Mouse (Mus musculus) cerebellum, adult 8-10 months (tissue): ENCODE data around the gene Gm12248.
"Not testable (repeated sequence)": the region's sequence is repeated elsewhere in the genome, so short reads cannot be mapped to it uniquely, and the experiment has no call there.

Source experiments
- DNase-seq: peaks from one replicate; pipeline ENCODE4 v3.0.0; 2022

The Gm12248 gene

DNA sequence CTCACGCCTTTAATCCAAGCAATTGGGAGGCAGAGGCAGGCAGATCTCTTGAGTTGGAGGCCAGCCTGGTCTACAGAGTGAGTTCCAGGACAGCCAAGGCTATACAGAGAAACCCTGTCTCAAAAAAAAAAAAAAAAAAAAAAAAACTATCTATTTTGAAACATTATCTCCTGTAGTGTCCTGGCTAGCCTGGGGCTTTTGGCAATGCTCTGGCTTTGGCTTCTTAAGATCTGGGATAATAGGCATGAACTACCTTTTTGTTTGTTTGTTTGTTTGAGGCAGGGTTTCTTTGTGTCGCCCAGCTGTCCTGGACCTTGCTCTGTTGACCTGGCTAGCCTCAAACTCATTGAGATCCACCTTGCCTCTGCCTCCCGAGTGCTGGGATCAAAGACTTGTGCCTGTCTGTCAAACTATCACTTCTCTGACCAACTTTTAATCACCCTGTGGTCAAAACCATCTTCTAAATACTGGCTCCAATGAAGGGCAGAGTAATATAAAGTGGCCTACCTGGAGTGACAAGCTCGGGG is 8.3 kb upstream of the Gm12248 start:
- no peak for DNase-seq

DNA sequence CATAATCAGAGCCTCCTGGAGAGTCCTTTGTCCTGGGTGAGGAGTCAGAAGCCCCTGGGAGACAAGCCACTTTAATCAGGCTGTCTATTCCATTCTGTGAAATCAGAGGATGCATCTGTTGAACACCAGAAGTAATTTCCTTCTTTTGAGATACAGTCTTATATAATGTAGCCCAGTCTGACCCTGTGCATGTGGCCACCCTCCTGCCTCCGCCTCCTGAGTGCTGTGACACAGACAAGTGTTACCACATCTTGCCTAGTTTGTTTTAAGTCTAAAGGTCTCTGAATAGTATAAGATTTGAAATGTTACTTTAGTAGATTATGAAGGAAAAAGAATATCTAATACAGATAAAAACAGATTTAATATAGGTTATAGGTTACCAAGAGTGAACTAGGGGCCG is 7.1 kb upstream of the Gm12248 start:
- DNase-seq = no peak

DNA sequence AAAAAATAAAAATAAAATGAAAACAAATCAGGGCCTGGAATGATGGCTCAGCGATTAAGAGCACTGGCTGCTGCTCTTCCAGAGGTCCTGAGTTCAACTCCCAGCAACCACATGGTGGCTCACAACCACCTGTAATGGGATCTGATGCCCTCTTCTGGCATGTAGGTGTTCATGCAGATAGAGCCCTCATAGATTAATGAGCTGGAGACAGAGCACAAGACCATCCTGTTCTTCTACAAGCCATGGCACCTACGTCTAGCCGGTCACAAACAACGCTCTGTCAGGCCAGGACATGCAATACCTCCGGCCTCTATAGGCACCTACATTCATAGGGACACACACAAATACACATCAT is 5.4 kb upstream of the Gm12248 start:
- not testable (repeated sequence) for DNase-seq

DNA sequence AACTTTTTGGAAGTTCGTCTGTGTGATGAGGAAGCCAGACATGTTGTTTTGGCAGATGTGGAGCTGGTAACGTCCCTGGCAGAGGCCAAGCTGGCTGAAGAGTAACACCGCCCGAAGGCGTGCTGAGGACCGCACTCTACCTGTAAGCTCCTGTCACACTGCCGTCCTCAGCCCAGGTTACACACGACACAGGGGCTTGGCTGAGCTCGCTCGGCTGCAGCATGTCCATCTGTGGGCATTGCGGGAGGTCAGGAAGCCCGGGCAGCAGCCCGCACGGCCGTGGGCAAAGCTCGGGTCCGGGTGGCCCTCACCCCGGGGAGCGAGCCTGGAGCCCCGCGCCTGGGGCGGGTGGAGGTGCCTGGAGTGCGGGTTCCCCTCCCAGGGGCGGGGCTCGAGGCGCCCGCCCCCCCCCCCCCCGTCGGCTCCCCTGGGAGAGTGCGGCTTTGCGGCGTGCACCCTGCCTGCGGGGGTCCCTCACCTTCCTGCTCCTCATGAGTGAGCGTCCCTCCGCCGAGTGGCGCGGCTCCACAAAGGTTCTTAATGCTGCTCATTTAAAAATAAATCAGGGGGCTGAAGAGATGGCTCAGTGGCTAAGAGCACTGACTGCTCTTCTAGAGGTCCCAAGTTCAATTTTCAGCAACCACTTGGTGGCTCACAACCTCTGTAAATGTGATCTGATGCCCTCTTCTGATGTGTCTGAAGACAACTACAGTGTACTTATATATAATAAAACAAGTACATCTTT is 4.9 kb upstream of the Gm12248 start:
- no peak for DNase-seq

DNA sequence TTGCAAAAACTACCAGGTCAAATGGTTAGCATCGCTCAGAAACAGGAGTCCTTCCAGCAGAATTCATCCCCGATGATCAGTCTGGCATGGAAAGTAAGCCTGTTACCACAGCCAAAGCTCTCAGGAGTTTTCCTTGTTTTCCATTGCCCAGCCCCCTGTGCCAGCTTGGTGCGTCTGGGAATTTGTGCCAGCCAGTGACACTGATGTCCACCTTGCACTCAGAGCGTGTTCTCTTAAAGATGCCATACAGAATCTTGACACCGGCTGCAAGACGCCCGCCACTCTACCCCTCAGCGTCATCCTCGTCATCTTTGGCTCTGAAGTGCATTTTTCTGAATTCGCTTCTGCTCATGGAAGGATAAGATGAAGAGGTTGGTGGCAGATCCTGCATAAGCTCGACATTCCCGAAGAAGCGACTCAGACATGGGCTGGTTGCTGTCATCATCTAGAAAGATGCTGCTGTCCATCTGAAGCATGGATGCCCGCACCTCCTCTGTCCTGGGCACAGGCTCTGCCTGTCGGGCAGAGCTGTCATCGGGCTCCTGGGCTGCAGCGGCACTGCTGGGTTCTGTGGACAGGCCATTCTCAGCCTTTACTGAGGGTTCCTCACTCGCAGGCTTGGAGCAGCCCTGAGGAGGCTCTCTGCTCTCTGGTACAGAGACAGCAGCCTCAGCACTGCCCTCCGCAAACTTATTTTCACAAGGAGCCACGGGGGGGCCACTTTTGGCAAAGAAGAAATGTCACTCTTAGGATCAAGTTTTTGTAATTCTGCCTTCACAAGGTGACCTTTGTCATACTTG is 4.1 kb upstream of the Gm12248 start:
- DNase-seq = peak; percentile 59

DNA sequence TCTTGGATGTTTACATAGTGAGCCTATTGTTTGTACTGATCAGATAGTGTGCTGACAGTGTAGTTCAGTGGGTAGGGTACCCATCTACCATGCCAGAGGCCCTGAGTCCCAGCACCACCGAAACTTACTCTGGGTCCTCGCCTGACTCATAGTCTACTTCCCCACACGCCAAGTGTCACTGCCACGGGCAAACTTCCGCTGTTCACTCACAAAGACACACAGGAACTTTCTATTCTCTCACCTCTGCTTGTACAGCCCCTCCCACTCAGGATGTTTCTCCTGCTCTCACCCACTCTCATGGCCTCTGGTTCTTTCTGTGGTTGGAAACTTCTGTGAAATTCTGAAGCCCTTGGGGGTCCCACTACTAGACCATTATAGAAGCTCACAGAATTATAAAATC is 3.2 kb upstream of the Gm12248 start:
- DNase-seq = no peak

DNA sequence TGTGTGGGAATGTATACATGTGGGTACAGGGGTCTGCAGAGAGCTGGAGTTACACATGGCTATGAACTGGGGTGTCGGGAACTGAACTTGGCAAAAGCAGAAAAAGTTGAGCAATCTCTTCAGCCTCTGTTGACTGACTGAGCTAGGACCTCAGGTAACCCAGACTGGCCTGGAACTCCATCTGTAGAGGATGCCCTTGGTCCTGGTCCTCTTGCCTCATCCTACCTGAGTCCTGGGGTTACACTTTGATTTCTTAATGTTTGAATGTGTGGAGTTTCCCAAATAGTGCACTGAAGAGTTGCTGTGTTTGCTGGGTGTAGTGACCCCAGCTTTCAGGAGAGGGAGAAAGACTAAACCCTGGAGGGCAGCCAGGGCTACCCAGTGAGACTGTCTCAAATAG is 2.6 kb upstream of the Gm12248 start:
- no peak for DNase-seq

DNA sequence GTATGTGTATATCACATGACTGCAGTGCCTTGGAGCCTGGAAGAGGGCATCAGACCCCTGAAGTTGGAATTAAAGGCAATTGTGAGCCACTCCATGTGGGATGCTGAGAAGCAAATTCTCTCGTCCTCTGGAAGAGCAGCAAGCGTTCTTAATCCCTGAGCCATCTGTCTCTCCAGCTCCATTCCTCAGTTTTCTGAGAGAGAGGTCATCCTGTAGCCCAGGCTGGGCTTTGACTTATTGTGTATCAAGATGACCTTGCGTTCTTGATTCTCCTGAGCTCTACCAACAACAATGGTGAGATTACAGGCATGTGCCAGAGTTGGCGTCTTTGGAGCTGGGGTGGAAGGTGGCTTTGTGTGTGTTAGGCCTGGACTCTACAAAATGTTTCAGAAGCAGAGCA is 1.8 kb upstream of the Gm12248 start:
- DNase-seq = no peak

DNA sequence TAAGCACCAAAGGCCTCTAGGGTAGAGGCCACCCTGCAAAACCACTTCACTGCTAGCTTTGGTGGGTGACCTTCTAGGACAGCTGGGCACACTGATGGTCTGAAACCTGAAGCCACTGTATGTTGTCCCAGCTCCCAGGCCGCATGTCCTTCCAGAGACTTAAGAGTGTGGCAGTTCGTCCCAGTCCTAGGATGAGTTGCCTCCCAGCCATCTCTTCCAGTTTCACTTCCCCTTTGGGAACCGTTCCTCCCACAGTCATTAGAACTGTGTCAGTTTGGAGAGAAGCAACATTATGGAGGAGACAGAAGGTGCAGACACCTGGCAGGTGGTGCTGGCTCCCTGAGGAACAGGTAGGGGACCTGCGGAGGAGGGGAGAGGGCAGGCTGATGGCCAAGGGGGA is 393 bp downstream of the Gm12248 start:
- DNase-seq = no peak

DNA sequence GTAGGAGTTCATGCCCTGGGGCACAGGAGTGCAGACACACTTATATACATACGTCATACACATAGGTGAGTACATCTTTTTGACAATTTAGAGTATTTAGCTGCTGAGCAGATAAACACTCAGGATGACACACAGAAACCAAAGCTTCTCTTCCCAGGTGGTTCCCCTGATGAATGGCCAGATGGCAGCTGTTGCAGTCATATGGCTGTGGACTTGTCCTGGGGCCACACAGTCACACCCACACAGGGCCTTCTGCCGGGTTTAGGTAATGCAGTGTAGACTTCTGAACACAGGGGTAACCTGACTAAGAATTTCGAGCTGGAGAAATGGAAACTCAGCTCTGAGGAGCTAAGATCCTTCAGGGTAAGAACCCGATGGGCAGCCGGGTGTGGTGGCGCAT is 11.2 kb downstream of the Gm12248 start:
- DNase-seq = no peak

DNA sequence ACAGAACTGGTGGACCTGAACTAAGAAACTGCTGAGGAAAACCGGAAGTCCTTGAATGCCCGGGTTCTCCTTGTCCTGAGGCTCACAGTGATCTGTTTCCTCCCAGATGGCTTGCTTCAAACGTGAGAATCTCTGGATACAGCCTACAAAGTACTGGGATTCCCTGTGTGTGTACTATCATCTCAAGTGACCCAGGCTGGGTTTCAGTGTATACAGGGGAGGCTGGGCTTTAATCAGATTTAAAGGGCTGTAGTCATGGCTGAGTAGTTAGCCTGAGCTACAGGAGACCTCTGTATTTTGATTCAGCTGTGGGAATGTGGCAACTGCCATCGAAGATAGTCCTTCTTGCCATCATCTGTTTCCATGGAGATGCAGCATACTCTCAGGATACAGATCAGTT is 15.7 kb downstream of the Gm12248 start:
- no peak for DNase-seq

DNA sequence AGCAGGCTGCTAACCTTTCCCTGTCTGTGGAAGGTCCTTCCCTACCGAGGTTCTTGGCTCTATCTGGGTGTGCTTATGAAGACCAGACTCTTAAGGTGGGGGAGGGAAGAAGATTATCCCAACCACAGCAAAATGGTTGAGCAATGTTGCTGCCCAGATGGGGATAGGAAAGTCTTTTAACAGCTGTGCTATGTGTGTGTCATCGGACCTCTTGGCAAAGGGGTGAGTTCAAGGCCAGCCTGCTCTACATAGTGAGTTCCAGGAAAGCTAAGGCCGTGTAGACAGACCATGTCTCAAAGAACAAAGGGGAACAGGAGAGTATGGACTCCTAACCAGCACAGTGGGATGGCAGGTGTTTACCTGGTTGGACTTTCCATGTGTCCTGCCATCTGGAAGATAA is 20.0 kb downstream of the Gm12248 start:
- DNase-seq = no peak

DNA sequence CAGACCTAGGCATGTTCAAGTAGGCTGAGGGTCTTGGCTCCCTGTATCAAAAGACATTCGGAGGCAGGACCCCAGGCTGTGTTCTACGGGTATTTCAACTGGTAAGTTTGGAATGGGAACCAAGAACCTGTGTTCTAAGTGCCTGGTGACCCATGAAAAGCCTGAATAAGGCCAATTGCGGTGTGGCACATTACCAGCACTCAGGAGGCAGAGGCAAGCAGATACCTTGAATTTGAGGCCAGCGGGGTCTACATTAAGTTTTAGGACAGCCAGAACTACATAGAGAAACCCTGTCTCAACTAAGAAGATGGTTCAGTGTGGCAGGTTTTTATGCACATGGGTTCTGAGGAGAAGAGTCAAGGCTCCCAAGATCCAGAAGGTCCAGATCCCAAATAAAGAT is 27.9 kb downstream of the Gm12248 start:
- no peak for DNase-seq

DNA sequence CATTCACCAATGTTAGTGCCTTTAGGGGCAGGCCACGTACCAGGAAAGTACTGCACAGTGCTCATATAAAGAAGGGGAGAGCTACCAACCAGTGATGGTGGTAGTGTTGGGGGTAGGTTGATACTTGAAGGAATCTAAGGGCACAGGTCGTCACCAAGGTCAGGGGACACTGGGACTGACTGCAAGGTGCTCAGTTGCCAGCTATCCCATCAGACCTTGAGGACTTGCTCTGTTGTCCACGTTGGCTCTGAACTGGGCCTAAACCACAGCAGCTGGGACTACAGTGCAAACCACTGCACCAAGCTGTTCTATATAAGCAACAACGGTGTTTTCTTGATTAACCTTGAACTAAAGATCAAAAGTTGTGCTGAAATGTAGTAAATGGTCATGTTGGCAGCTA is 30.3 kb downstream of the Gm12248 start:
- no peak for DNase-seq

DNA sequence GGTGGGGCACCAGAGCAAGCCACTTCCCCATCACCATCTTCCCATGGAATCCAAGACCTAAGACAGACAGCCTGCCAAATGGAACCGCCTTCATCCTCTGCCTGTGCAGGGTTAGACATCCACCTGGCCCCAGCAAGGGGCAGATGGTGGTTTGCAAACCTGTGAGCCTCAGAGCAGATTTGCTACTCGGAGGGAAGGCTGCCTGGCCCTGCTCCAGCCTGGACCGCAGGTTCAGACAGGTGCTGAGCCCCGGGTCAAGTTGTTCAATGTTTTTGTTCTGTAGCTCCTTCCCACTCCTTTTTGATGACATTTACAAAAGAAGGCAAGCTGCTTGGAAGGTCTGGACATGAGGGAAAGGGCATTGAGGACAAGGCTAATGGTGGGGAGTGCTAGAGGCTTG is 31.7 kb downstream of the Gm12248 start:
- peak; percentile 68 for DNase-seq

DNA sequence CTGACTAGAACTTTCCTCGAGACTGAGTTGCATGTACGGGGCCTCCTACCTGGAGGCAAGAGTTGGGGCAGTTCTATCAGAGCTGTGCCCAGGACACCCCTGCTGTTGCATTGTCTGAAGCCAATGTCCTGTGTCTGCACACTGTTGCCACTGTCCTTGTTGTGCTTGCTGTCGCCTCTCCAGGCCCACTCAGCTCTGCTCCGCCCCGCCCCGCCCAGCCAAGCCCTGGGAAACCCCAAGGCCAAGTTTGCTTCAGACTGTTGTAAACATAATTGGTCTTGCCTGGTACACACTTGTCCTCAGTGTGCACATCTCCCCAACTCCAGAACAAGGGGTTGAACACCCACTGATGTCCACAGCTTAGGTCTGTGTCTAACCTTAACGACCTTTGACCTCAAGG is 33.2 kb downstream of the Gm12248 start:
- not testable (repeated sequence) for DNase-seq

DNA sequence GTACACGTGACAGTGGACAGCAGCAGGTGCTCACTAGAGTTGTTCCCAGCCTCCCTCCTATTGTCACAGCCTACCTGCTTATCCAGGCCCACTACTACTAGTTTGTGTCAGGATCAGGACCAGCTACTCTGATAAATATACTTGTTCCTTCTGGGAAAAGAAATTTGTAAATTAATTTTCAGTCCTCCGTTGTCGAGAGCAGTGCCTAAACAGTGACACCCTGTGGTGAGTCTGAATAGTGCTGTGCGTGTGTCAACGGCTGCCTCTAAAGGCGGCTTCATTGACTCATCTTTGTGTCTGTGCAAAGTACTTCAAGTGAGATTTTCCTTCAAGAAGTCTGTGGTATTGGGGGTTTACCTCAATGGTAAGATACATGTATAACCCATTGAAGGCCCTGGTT is 35.5 kb downstream of the Gm12248 start:
- DNase-seq = no peak

DNA sequence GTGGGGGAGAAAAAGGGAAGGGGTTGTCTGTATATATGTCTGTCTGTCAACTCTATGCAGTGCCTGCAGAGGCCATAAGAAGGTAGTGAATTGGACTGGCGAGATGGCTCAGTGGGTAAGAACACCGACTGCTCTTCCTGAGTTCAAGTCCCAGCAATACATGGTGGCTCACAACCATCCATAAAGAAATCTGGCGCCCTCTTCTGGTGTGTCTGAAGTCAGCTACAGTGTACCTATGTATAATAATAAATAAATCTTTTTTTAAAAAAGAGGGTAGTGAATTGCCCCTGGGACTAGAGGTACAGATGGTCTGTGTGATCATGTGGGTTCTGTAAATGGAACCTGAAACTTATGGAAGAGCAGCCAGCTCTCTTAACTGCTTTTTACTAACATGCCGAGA is 46.5 kb downstream of the Gm12248 start:
- no peak for DNase-seq

DNA sequence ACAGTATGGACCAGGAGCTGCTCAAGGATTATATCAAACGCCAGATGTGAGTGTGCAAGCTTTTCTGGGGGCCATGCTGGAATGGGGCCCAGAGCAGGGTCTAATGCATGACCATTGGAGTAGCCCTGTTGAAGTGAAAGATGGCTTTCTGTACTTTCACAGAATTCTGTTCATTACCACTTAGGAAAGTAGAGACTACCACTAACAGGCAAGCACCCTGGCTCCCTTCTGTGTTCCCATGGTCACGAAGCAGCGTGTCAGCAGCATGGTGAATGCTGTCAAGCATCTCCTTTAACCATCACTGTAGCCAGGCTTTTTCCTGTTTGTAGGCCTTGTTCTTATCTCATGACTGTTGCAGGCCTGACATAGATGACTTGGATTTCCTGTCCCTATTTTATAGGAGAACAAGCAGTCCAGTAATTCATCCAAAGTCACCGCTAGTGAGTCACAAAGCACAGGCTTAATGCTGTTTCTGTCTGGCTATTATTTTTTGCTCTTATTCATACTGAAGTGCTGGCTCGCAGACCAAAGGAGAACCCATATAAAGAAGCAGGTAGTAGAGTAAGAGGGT is 50.0 kb downstream of the Gm12248 start:
- no peak for DNase-seq

DNA sequence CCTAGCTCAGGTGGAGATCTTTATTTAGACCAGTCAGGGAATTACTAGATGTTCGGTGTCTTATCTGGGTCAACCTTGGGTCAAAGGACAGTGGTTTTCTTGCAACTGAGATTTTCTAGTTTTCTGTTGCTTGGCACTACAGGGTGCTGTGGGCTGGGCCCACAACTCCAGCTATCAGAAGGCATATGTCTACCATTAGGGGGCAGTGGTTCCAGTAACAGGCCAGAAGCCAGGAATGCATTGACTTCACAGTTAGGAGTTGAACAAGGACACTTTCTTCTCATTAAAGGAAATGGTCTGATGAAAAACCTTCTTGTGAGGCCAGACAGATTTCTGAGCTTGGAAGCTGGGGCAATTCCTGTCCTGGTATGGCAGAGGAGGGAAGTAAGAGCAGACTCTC is 53.9 kb downstream of the Gm12248 start:
- DNase-seq = no peak

DNA sequence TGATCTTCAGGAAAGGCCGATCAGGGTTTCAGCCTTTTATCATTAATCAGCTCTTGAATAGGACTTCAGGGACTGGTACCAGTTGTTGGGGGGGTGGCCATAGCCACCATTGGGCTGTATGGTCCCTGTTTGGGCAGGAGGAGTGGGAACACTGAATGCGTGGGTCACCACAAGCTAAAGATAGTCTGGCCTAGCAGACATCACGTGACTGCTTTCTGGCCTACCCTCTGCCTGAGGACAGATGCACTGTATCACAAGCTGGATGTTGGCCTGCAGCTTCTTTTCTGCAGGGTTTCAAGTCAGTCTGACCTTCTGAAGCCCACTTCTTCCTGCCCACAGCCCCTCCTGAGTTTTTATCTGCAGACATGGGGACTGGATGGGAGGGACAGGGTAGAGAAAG is 59.3 kb downstream of the Gm12248 start:
- no peak for DNase-seq

DNA sequence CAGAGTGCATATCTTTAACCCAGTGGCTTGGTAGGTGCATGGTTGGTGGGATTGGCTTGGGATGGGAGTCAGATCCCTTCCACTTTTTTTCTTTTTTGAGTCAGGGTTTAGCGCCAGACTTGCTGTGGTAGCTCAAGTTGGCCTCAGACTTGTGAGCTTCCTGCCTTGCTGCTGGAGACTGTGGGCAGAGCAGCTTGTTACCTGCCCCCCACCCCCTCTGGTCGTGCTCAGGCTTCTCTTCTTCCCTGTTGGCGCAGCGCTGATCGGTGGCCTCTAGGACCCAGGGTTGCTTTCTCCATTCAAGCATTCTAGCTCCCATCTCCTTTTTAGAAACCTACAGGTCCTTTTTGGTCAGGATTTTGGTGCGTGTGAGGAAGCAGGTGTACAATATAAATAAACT is 61.8 kb downstream of the Gm12248 start:
- no peak for DNase-seq

DNA sequence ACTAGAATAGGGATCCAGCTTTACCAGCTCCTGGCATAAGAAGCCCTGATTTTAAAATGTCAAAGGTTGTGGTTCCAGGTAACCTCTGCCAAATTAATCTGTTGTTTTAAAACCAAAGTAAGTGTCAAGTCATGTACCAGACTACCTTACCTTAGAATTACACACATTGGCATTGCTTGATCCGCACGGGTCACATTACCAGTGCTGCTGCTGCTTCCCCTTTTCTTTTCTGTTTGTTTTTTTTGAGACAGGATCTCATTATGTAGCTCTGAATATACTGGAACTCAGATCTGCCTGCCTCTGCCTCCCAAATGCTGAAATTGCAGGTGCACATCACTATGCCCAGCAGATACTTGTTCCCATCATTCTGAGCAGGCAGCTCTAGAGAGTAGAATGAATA is 63.1 kb downstream of the Gm12248 start:
- DNase-seq = no peak

DNA sequence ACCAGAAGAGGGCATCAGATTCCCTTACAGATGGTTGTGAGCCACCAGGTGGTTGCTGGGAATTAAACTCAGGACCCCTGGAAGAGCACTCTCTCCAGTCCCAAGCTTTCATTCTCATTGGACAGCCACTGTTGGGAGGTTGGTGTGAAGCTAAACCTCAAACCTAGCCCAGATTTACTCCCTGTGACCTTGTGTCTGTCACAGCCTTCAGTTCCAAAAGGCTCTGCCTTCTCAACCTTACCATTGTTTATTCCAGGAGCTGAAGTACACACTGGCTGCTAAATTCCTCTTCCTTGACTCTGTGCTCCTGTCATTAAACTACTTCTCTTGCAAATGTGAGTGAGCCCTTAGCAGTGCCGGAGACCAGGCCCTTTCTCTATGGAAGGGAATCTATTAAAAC is 64.0 kb downstream of the Gm12248 start:
- DNase-seq = no peak
